Mouse (Mus musculus) liver, embryonic 13.5 days (tissue): ENCODE data around the gene Lilrb4a. TPM values are rescaled to one million over a fixed set of nuclear protein-coding genes. Genes with fewer than 3 reads are reported as not detected.
"Not testable (repeated sequence)": the region's sequence is repeated elsewhere in the genome, so short reads cannot be mapped to it uniquely, and the experiment has no call there.

Experiments
- ATAC-seq: fragments of 200-750 bp; cut with Nextera tagmentation; 2 replicates; pipeline ENCODE4 v1.8.0; 2017; ENCODE audit warnings: low read depth, mild to moderate bottlenecking, moderate number of reproducible peaks, moderate library complexity
- DNase-seq: peaks from one replicate; pipeline ENCODE4 v3.0.0; 2022
- H3K27ac ChIP-seq: fragments of 300-500 bp; sonication (generic); 2 replicates; pipeline ENCODE4 v1.5.1; 2015; ENCODE audit warnings: moderate library complexity, mild to moderate bottlenecking, inconsistent platforms
- H3K27me3 ChIP-seq: fragments of 300-500 bp; sonication (generic); 2 replicates; pipeline ENCODE4 v1.6.1; 2015; ENCODE audit warnings: mild to moderate bottlenecking, inconsistent platforms
- H3K36me3 ChIP-seq: fragments of 300-500 bp; sonication (generic); 2 replicates; pipeline ENCODE4 v1.6.1; 2015; ENCODE audit warnings: mild to moderate bottlenecking, inconsistent platforms
- H3K4me1 ChIP-seq: fragments of 300-500 bp; sonication (generic); replicated peaks from 2 replicates; pipeline ENCODE4 v1.6.1; 2015; ENCODE audit warnings: inconsistent platforms
- H3K4me2 ChIP-seq: fragments of 300-500 bp; sonication (generic); 2 replicates; pipeline ENCODE4 v1.6.1; 2015; ENCODE audit warnings: inconsistent platforms, mild to moderate bottlenecking, moderate library complexity
- H3K4me3 ChIP-seq: fragments of 300-500 bp; sonication (generic); replicated peaks from 2 replicates; pipeline ENCODE4 v1.5.1; 2015; ENCODE audit warnings: mild to moderate bottlenecking, inconsistent platforms
- H3K9ac ChIP-seq: fragments of 300-500 bp; sonication (generic); 2 replicates; pipeline ENCODE4 v1.6.1; 2015; ENCODE audit warnings: mild to moderate bottlenecking, inconsistent platforms
- H3K9me3 ChIP-seq: fragments of 300-500 bp; sonication (generic); replicated peaks from 2 replicates; pipeline ENCODE4 v1.6.1; 2016; ENCODE audit warnings: inconsistent platforms
- WGBS: fragments of 180-500 bp; shearing (Covaris S2); methylation state at CpG from one replicate; pipeline ENCODE4 v1.1.7; 2015; ENCODE audit not compliant: insufficient replicate concordance; 5-methylcytosine and 5-hydroxymethylcytosine counted together
- polyA plus RNA-seq: library from polyadenylated mRNA; unstranded; fragments of >200 nt; fragmentation: Nextera tagmentation; extraction: Ambion mirVana; gene quantifications from 2 replicates; pipeline ENCODE4 v1.2.1, GENCODE M21; 2015

Lilrb4a gene
- 3.0 and 3.9 TPM in 2 replicates for polyA plus RNA-seq

GRCm38 (mm10) chr10:51490691-51491090, at the start of gene Lilrb4a:
Gene Lilrb4a, plus strand, starts transcription at chr10:51490956.
- H3K9me3 ChIP-seq, H3K9ac ChIP-seq, ATAC-seq, H3K4me2 ChIP-seq, DNase-seq, H3K4me1 ChIP-seq, H3K4me3 ChIP-seq, H3K27ac ChIP-seq, H3K36me3 ChIP-seq, H3K27me3 ChIP-seq: not testable (repeated sequence)
- WGBS = no CpG with 5 or more reads among the region's 2 CpGs

GRCm38 (mm10) chr10:51451610-51452009, 39.1 kb upstream of the Lilrb4a start:
- Histone ChIP-seq H3K4me3 (no peak overlapping the region), H3K4me2 (no peak overlapping the region), H3K27me3 (no peaks in the 10 kb centered on the region), H3K36me3 (no peaks in the 10 kb centered on the region), H3K9me3 (no peaks in the 10 kb centered on the region), H3K4me1 (no peaks in the 10 kb centered on the region), H3K9ac (no peak overlapping the region), H3K27ac (no peak overlapping the region)
- ATAC-seq (no peak), DNase-seq (no peak)
- WGBS = 52% methylated on average over 4 of the region's 4 CpGs

- DNase-seq = no peak
- Histone ChIP-seq H3K9ac (no peak overlapping the region), H3K4me2 (no peak overlapping the region), H3K9me3 (no peaks in the 10 kb centered on the region), H3K36me3 (no peaks in the 10 kb centered on the region), H3K4me3 (no peak overlapping the region), H3K27me3 (no peaks in the 10 kb centered on the region), H3K27ac (no peak overlapping the region), H3K4me1 (no peaks in the 10 kb centered on the region)
- 38% methylated on average over 1 of the region's 1 CpGs for WGBS
- peak; percentile 29; the same call in 1 of the 2 replicates for ATAC-seq
Measured at GRCm38 (mm10) chr10:51453616-51454298, 37.0 kb upstream of the Lilrb4a start.

GRCm38 (mm10) chr10:51454365-51454764, 36.4 kb upstream of the Lilrb4a start:
- WGBS = 12% methylated on average over 1 of the region's 1 CpGs
- Histone ChIP-seq H3K4me3 (no peak overlapping the region), H3K36me3 (no peaks in the 10 kb centered on the region), H3K27me3 (no peaks in the 10 kb centered on the region), H3K4me2 (no peak overlapping the region), H3K9me3 (no peaks in the 10 kb centered on the region), H3K27ac (no peak overlapping the region), H3K9ac (no peak overlapping the region), H3K4me1 (no peaks in the 10 kb centered on the region)
- ATAC-seq (no peak), DNase-seq (no peak)

- no peak overlapping the region for H3K27ac ChIP-seq
- ATAC-seq (no peak), DNase-seq (no peak)
- H3K4me3 ChIP-seq = no peak overlapping the region
- no peak overlapping the region for H3K4me2 ChIP-seq
- WGBS = 14% methylated on average over 1 of the region's 1 CpGs
- H3K9me3 ChIP-seq = no peaks in the 10 kb centered on the region
- no peaks in the 10 kb centered on the region for H3K4me1 ChIP-seq
- no peak overlapping the region for H3K9ac ChIP-seq
- H3K27me3 ChIP-seq = no peaks in the 10 kb centered on the region
- H3K36me3 ChIP-seq = no peaks in the 10 kb centered on the region
Measured at GRCm38 (mm10) chr10:51455762-51456161, 35.0 kb upstream of the Lilrb4a start.

- Histone ChIP-seq H3K27ac (no peak overlapping the region), H3K27me3 (no peaks in the 10 kb centered on the region), H3K4me1 (no peaks in the 10 kb centered on the region), H3K9me3 (no peaks in the 10 kb centered on the region), H3K4me2 (no peak overlapping the region), H3K4me3 (no peak overlapping the region), H3K9ac (no peak overlapping the region), H3K36me3 (no peaks in the 10 kb centered on the region)
- ATAC-seq (no peak), DNase-seq (no peak)
- WGBS = 24% methylated on average over 4 of the region's 4 CpGs
Measured at GRCm38 (mm10) chr10:51456369-51456768, 34.4 kb upstream of the Lilrb4a start.

- 63% methylated on average over 4 of the region's 4 CpGs for WGBS
- H3K9ac ChIP-seq, H3K4me3 ChIP-seq, DNase-seq, H3K27ac ChIP-seq, H3K4me2 ChIP-seq, H3K27me3 ChIP-seq, H3K36me3 ChIP-seq, ATAC-seq, H3K9me3 ChIP-seq, H3K4me1 ChIP-seq: not testable (repeated sequence)
Measured at GRCm38 (mm10) chr10:51463800-51464199, 27.0 kb upstream of the Lilrb4a start.

GRCm38 (mm10) chr10:51480397-51480796, 10.4 kb upstream of the Lilrb4a start, which contains the start of the genes Gm49339 and Lilr4b:
Gene Gm49339, plus strand, starts transcription at chr10:51480612.
Gene Lilr4b, plus strand, starts transcription at chr10:51480632.
- H3K4me1 ChIP-seq, H3K27ac ChIP-seq, DNase-seq, H3K27me3 ChIP-seq, H3K36me3 ChIP-seq, H3K9me3 ChIP-seq, H3K4me3 ChIP-seq, ATAC-seq, H3K4me2 ChIP-seq, H3K9ac ChIP-seq: not testable (repeated sequence)
- WGBS = 44% methylated on average over 1 of the region's 3 CpGs

- Histone ChIP-seq H3K27ac (no peak overlapping the region), H3K4me2 (no peak overlapping the region), H3K4me3 (no peak overlapping the region), H3K9ac (no peak overlapping the region), H3K4me1 (no peaks in the 10 kb centered on the region), H3K36me3 (no peaks in the 10 kb centered on the region), H3K9me3 (no peaks in the 10 kb centered on the region), H3K27me3 (no peaks in the 10 kb centered on the region)
- ATAC-seq (no peak), DNase-seq (no peak)
Measured at GRCm38 (mm10) chr10:51520021-51520420, 29.3 kb downstream of the Lilrb4a start.

GRCm38 (mm10) chr10:51521453-51521852, 30.7 kb downstream of the Lilrb4a start:
- no peak overlapping the region for H3K4me2 ChIP-seq
- DNase-seq (no peak), ATAC-seq (no peak)
- no peaks in the 10 kb centered on the region for H3K4me1 ChIP-seq
- no peaks in the 10 kb centered on the region for H3K9me3 ChIP-seq
- H3K9ac ChIP-seq = no peak overlapping the region
- H3K4me3 ChIP-seq = no peak overlapping the region
- H3K27ac ChIP-seq = no peak overlapping the region
- no peaks in the 10 kb centered on the region for H3K27me3 ChIP-seq
- H3K36me3 ChIP-seq = no peaks in the 10 kb centered on the region

- Histone ChIP-seq H3K9me3 (no peaks in the 10 kb centered on the region), H3K27me3 (no peaks in the 10 kb centered on the region), H3K9ac (no peak overlapping the region), H3K36me3 (no peaks in the 10 kb centered on the region), H3K27ac (no peak overlapping the region), H3K4me3 (no peak overlapping the region), H3K4me1 (peaks cover 10% of the 10 kb centered on the region; the same call in 1 of the 2 replicates), H3K4me2 (no peak overlapping the region)
- WGBS = 42% methylated on average over 7 of the region's 7 CpGs
- ATAC-seq (no peak), DNase-seq (no peak)
Measured at GRCm38 (mm10) chr10:51526090-51526489, 35.3 kb downstream of the Lilrb4a start.

GRCm38 (mm10) chr10:51526633-51527032, 35.9 kb downstream of the Lilrb4a start:
- H3K27ac ChIP-seq = no peak overlapping the region
- H3K36me3 ChIP-seq = no peaks in the 10 kb centered on the region
- no peak for DNase-seq
- WGBS = 67% methylated on average over 4 of the region's 4 CpGs
- ATAC-seq = no peak
- H3K9me3 ChIP-seq = no peaks in the 10 kb centered on the region
- peaks cover 10% of the 10 kb centered on the region; the same call in 1 of the 2 replicates for H3K4me1 ChIP-seq
- no peak overlapping the region for H3K4me2 ChIP-seq
- no peaks in the 10 kb centered on the region for H3K27me3 ChIP-seq
- no peak overlapping the region for H3K4me3 ChIP-seq
- no peak overlapping the region for H3K9ac ChIP-seq
